Mouse (Mus musculus) kidney, embryonic 15.5 days (tissue): ENCODE results near the gene Gulp1. TPM values are rescaled to one million over a fixed set of nuclear protein-coding genes. Genes with fewer than 3 reads are reported as not detected.
A peak's percentile ranks its signal among the peaks of the same experiment; 100 is the strongest.

ENCODE experiments used
- ATAC-seq: fragments of 200-750 bp; cut with Nextera tagmentation; replicated peaks from 2 replicates; pipeline ENCODE4 v1.8.0; 2017; ENCODE audit warnings: moderate TSS enrichment; ENCODE audit not compliant: low FRiP score
- H3K27ac ChIP-seq: fragments of 300-500 bp; sonication (generic); 2 replicates; pipeline ENCODE4 v1.5.1; 2015; ENCODE audit warnings: mild to moderate bottlenecking, inconsistent platforms
- H3K27me3 ChIP-seq: fragments of 300-500 bp; sonication (generic); 2 replicates; pipeline ENCODE4 v1.6.1; 2015; ENCODE audit warnings: inconsistent platforms
- H3K36me3 ChIP-seq: fragments of 300-500 bp; sonication (generic); 2 replicates; pipeline ENCODE4 v1.6.1; 2015; ENCODE audit warnings: inconsistent platforms
- H3K4me1 ChIP-seq: fragments of 300-500 bp; sonication (generic); 2 replicates; pipeline ENCODE4 v1.6.1; 2015; ENCODE audit warnings: inconsistent platforms
- H3K4me2 ChIP-seq: fragments of 300-500 bp; sonication (generic); 2 replicates; pipeline ENCODE4 v1.6.1; 2015; ENCODE audit warnings: moderate library complexity, mild to moderate bottlenecking, inconsistent platforms
- H3K4me3 ChIP-seq: fragments of 300-500 bp; sonication (generic); replicated peaks from 2 replicates; pipeline ENCODE4 v1.5.1; 2015; ENCODE audit warnings: mild to moderate bottlenecking, inconsistent platforms
- H3K9ac ChIP-seq: fragments of 300-500 bp; sonication (generic); 2 replicates; pipeline ENCODE4 v1.6.1; 2015; ENCODE audit warnings: mild to moderate bottlenecking, inconsistent platforms
- H3K9me3 ChIP-seq: fragments of 300-500 bp; sonication (generic); replicated peaks from 2 replicates; pipeline ENCODE4 v1.6.1; 2016; ENCODE audit warnings: inconsistent platforms
- WGBS: fragments of 180-500 bp; shearing (Covaris S2); methylation state at CpG from one replicate; pipeline ENCODE4 v1.1.7; 2015; ENCODE audit warnings: mixed read lengths; 5-methylcytosine and 5-hydroxymethylcytosine counted together
- polyA plus RNA-seq: library from polyadenylated mRNA; unstranded; fragments of >200 nt; fragmentation: Nextera tagmentation; extraction: Ambion mirVana; gene quantifications from 2 replicates; pipeline ENCODE4 v1.2.1, GENCODE M21; 2015

Gulp1 gene
- polyA plus RNA-seq, 1 experiment from 2014 or later, result 24.4 TPM

DNA sequence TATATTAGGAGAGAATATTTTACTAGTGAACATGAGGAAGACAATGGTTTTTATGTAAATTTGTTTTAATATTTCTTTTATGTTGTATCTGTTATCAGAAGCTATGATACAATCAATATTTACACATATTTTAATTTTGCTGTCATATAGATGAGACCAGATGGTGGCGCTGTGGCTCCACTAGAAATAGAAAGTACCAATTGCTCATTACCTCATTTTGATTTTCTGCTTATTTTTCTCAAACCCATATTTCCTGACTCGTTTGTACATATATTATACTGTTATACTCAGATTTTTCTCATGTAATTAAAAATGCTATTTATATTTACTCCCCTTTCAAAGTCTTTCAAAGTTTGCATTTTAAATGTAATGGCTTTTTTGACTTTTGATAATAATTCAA is 194.4 kb downstream of the Gulp1 start:
- Histone ChIP-seq H3K4me1 (no peaks in the 10 kb centered on the region), H3K27ac (no peak overlapping the region), H3K4me2 (no peak overlapping the region), H3K4me3 (no peak overlapping the region), H3K36me3 (no peaks in the 10 kb centered on the region), H3K9ac (no peak overlapping the region), H3K27me3 (no peaks in the 10 kb centered on the region), H3K9me3 (no peaks in the 10 kb centered on the region)
- WGBS, result 8% methylated on average over 2 of the region's 2 CpGs
- no peak for ATAC-seq

DNA sequence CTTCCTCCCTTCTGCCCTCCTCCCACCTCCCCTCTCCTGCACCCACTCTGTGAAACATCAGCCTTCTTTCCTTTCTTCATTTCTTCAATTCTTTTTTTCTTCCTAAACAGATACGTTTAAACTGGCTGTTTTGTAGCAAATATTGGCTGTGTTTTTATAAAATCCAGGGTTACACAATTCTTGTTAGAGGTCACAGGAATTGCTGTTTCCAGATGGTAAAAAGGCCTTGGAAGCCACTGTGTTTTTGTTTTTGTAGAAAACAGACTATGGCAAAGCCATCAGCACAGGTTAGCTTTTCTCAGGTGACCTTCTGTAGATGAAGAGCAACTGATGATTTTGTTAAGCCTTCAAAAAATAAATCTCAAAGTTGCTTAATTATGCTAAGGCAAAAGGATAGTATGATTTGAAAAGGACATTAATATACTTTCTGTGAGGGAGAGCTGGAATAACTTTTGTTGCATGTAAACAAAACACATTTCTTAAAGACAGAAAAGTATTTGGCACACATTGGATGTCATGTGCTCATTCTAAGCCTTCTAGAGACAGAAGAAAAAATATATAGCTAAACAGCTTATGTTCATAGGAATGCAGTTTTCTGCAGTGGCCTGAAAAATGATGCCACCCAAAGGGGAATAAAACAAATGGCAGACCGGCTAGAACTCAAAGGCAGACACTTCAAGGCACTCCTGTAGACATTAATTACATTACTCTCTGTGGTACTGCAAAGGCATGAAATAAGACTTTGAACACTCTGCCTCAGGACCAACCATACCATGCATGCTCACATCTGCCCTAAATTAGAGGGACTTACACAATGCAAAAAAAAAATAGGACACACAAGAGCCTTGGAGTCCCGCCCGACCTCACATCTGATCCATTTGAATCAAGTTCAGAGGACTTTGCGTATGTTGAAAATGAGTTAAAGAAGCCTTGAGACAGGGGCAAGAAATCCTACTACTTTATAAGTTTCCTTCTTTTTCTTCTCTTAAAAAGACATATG is 199.7 kb downstream of the Gulp1 start:
- H3K36me3 ChIP-seq, result no peaks in the 10 kb centered on the region
- H3K4me1 ChIP-seq, result no peaks in the 10 kb centered on the region
- H3K27me3 ChIP-seq, result no peaks in the 10 kb centered on the region
- no peak for ATAC-seq
- H3K27ac ChIP-seq, result peak overlapping the region; percentile 45; the same call in 1 of the 2 replicates
- WGBS, result 57% methylated on average over 5 of the region's 5 CpGs
- H3K4me3 ChIP-seq, result no peak overlapping the region
- no peak overlapping the region for H3K4me2 ChIP-seq
- no peak overlapping the region for H3K9ac ChIP-seq
- no peaks in the 10 kb centered on the region for H3K9me3 ChIP-seq

DNA sequence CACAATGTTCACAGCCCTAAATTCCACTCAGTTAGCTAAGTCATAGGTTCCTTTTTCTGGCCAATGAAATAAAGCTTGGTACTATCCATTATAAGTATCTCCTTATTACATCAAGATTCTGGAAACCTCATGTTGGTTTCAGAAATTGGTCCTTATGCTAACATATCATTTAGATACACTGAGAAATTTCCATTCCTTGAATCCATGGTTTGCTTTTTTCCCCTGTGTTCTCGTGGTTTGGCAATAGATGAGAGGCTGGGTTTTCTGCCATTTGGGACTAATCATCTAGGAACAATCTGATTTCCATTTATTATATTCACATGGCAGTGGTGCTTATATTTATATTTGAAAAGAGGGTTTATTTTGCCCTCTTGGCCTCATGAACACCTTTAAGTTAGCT is 226.9 kb downstream of the Gulp1 start:
- Histone ChIP-seq H3K9ac (no peak overlapping the region), H3K27me3 (no peaks in the 10 kb centered on the region), H3K4me3 (no peak overlapping the region), H3K36me3 (peaks cover 4% of the 10 kb centered on the region; the same call in 1 of the 2 replicates), H3K9me3 (no peaks in the 10 kb centered on the region), H3K4me1 (no peaks in the 10 kb centered on the region), H3K4me2 (no peak overlapping the region), H3K27ac (no peak overlapping the region)
- 84% methylated on average over 1 of the region's 1 CpGs for WGBS
- no peak for ATAC-seq

DNA sequence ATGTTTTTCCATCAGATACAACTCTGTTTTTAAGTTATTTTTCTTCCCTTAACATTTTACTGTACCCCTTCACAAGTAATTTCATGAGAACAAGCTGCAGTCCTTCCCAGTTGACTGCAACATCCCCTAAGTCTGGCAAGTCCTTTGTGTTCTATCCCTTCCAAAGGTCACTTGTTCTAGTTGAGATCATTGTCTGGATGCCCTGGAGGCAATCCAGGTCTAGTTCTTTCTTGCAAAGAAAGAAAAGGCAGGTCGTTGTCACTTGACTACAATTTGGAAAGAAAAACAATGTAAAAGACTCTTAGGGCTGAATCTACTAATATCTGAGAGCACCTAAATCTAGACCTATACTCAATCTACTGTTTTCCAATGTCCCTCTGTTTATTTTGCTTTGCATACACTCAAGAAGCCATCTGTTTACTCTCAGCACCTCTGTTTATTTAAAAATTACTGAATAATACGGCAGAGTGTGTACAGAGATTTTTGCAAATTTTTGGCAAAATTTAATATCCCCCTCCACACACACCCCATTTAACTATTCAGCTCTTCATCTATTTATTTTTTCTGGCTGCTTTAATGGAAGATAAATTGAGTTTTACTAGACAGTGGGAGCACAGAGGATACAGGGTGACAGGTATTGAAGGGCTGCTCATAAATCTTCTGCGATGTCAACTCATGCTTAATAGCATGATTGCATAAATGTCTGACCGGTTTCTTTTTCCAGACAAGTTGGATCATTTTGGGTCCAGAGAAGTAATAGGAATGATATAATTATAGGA is 252.5 kb downstream of the Gulp1 start:
- H3K4me3 ChIP-seq, result no peak overlapping the region
- no peak overlapping the region for H3K4me2 ChIP-seq
- no peaks in the 10 kb centered on the region for H3K9me3 ChIP-seq
- no peaks in the 10 kb centered on the region for H3K27me3 ChIP-seq
- no peak overlapping the region for H3K9ac ChIP-seq
- ATAC-seq, result no peak
- H3K4me1 ChIP-seq, result no peaks in the 10 kb centered on the region
- no peaks in the 10 kb centered on the region for H3K36me3 ChIP-seq
- no peak overlapping the region for H3K27ac ChIP-seq
- 56% methylated on average over 4 of the region's 4 CpGs for WGBS

DNA sequence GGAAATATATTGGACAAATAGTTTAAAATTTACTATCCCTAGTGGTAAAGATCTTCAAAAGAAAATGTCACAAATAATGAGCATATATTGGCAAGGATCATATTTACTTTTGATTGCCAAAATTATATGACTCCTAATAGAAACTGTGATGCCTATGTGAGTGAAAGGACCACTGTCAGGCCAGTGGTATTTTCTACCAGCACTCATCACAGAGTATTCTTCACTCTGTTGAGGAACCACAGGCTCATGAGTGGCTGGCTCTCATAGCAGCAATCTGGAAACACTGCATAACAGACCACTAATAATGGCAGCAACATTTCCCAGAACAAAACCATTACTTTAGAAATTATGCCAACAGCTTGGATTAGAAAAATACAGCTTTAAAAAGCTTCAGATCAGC is 255.1 kb downstream of the Gulp1 start:
- H3K4me1 ChIP-seq, result no peaks in the 10 kb centered on the region
- H3K27me3 ChIP-seq, result no peaks in the 10 kb centered on the region
- H3K27ac ChIP-seq, result no peak overlapping the region
- no peaks in the 10 kb centered on the region for H3K9me3 ChIP-seq
- ATAC-seq, result no peak
- no peak overlapping the region for H3K9ac ChIP-seq
- H3K4me2 ChIP-seq, result no peak overlapping the region
- no peak overlapping the region for H3K4me3 ChIP-seq
- no peaks in the 10 kb centered on the region for H3K36me3 ChIP-seq

DNA sequence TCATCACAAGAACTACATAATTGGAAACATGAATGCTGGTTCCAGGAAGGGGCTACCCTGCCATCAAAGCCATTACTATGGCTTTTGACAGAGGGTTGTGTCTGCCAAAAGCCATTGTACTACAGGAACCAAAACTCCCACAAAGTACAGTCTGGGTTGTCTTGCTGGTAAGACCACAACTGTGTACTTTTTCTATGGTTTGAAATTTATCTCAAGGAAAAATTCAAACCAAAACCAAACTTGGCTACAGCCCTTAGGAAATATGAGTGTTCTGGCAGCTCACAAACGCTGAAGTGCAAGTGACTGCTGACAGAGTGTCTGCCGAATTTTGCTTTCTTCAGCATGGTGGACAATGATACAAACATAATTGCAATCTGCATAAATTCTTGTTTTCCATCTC is 259.0 kb downstream of the Gulp1 start:
- no peak for ATAC-seq
- Histone ChIP-seq H3K9ac (no peak overlapping the region), H3K9me3 (no peaks in the 10 kb centered on the region), H3K4me1 (no peaks in the 10 kb centered on the region), H3K4me3 (no peak overlapping the region), H3K36me3 (no peaks in the 10 kb centered on the region), H3K27me3 (no peaks in the 10 kb centered on the region), H3K27ac (no peak overlapping the region), H3K4me2 (no peak overlapping the region)
- WGBS, result 82% methylated on average over 2 of the region's 2 CpGs

DNA sequence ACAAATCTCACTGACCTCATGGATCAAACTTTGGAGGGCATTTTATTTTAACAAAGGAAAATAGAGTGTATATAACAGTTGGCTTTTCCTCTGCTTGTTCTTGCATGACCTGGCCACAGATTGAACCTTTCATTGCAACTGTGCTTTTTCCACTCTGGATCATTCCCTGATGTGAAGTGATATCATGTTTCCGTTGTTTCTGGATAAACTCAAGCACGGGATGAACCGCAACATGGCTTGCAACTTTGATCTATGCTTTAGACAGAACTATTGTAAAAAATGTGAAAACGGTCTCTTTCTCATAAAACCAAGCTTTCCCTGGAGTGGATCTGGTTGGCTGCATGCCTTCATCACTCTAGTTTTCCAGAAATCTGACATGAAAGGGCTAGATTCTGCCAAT is 282.6 kb downstream of the Gulp1 start:
- Histone ChIP-seq H3K4me1 (no peaks in the 10 kb centered on the region), H3K9ac (no peak overlapping the region), H3K9me3 (no peaks in the 10 kb centered on the region), H3K4me3 (no peak overlapping the region), H3K4me2 (no peak overlapping the region), H3K27ac (no peak overlapping the region), H3K36me3 (no peaks in the 10 kb centered on the region), H3K27me3 (no peaks in the 10 kb centered on the region)
- 53% methylated on average over 4 of the region's 4 CpGs for WGBS
- ATAC-seq, result no peak
